Mouse (Mus musculus): ENCODE results near the gene Ablim1. TPM values are rescaled to one million over a fixed set of nuclear protein-coding genes. Genes with fewer than 3 reads are reported as not detected.

Ablim1 gene
- polyA plus RNA-seq, 1 experiment from 2014 or later = 63.2 TPM

- Histone ChIP-seq H3K4me2 (no peak overlapping the region), H3K4me3 (no peak overlapping the region), H3K36me3 (no peaks in the 10 kb centered on the region), H3K9ac (no peak overlapping the region), H3K27ac (replicated peaks) (0 out of 2 replicates have a peak overlapping the region, but pooled peaks have one; percentile 39), H3K9me3 (no peaks in the 10 kb centered on the region), H3K27me3 (no peaks in the 10 kb centered on the region), H3K4me1 (replicated peaks) (peaks cover 5% of the 10 kb centered on the region; the same call in 1 of the 2 replicates)
- ATAC-seq (ENCODE audit: low FRiP score, low read depth) = no peak
- WGBS = 43% methylated on average over 15 of the region's 15 CpGs
These were observed 297.5 kb downstream of the Ablim1 start for GRCm38 (mm10) chr19:57016995-57017784.

- Histone ChIP-seq H3K4me2 (no peak overlapping the region), H3K27me3 (no peaks in the 10 kb centered on the region), H3K9ac (no peak overlapping the region), H3K36me3 (no peaks in the 10 kb centered on the region), H3K9me3 (no peaks in the 10 kb centered on the region), H3K4me1 (replicated peaks) (peaks cover 5% of the 10 kb centered on the region; the same call in 1 of the 2 replicates), H3K27ac (replicated peaks) (no peak overlapping the region), H3K4me3 (no peak overlapping the region)
- whole genome bisulfite sequencing = 90% methylated on average over 3 of the region's 3 CpGs
- ATAC-seq (ENCODE audit: low FRiP score, low read depth) = no peak
These were observed 299.9 kb downstream of the Ablim1 start for GRCm38 (mm10) chr19:57014808-57015207.

GRCm38 (mm10) chr19:57013271-57013677 lies 301.4 kb downstream of the Ablim1 start:
- Histone ChIP-seq H3K4me1 (replicated peaks) (peaks cover 9% of the 10 kb centered on the region), H3K27ac (replicated peaks) (no peak overlapping the region), H3K9ac (no peak overlapping the region), H3K9me3 (no peaks in the 10 kb centered on the region), H3K36me3 (no peaks in the 10 kb centered on the region), H3K4me3 (no peak overlapping the region), H3K27me3 (peaks cover 4% of the 10 kb centered on the region; the same call in 1 of the 2 replicates), H3K4me2 (no peak overlapping the region)
- ATAC-seq (ENCODE audit: low FRiP score, low read depth) = no peak
- 44% methylated on average over 6 of the region's 6 CpGs for WGBS

- no peaks in the 10 kb centered on the region for H3K36me3 ChIP-seq
- H3K9ac ChIP-seq = no peak overlapping the region
- H3K4me2 ChIP-seq = no peak overlapping the region
- H3K4me1 ChIP-seq (replicated peaks) = peaks cover 18% of the 10 kb centered on the region
- H3K27ac ChIP-seq (replicated peaks) = no peak overlapping the region
- WGBS = 63% methylated on average over 3 of the region's 3 CpGs
- H3K9me3 ChIP-seq = no peaks in the 10 kb centered on the region
- peaks cover 15% of the 10 kb centered on the region for H3K27me3 ChIP-seq
- ATAC-seq (ENCODE audit: low FRiP score, low read depth) = no peak
- no peak overlapping the region for H3K4me3 ChIP-seq
These were observed 302.7 kb downstream of the Ablim1 start for GRCm38 (mm10) chr19:57012068-57012467.

GRCm38 (mm10) chr19:57010064-57010463 lies 304.7 kb downstream of the Ablim1 start:
- peaks cover 16% of the 10 kb centered on the region for H3K27me3 ChIP-seq
- H3K9ac ChIP-seq = no peak overlapping the region
- no peak overlapping the region for H3K4me2 ChIP-seq
- ATAC-seq (ENCODE audit: low FRiP score, low read depth) = no peak
- no peak overlapping the region for H3K27ac ChIP-seq (replicated peaks)
- H3K4me1 ChIP-seq (replicated peaks) = peaks cover 13% of the 10 kb centered on the region
- no peak overlapping the region for H3K4me3 ChIP-seq
- 34% methylated on average over 4 of the region's 4 CpGs for WGBS
- H3K36me3 ChIP-seq = no peaks in the 10 kb centered on the region
- no peaks in the 10 kb centered on the region for H3K9me3 ChIP-seq

GRCm38 (mm10) chr19:57009653-57010052 lies 305.1 kb downstream of the Ablim1 start:
- H3K4me2 ChIP-seq = no peak overlapping the region
- no peak overlapping the region for H3K4me3 ChIP-seq
- no peaks in the 10 kb centered on the region for H3K36me3 ChIP-seq
- peaks cover 16% of the 10 kb centered on the region for H3K27me3 ChIP-seq
- H3K9me3 ChIP-seq = no peaks in the 10 kb centered on the region
- no peak for ATAC-seq (ENCODE audit: low FRiP score, low read depth)
- peaks cover 13% of the 10 kb centered on the region for H3K4me1 ChIP-seq (replicated peaks)
- WGBS = 38% methylated on average over 4 of the region's 4 CpGs
- no peak overlapping the region for H3K9ac ChIP-seq
- no peak overlapping the region for H3K27ac ChIP-seq (replicated peaks)

GRCm38 (mm10) chr19:57007781-57008710 lies 306.7 kb downstream of the Ablim1 start, which contains the start of gene Afap1l2:
Gene Afap1l2 (minus strand): TSS chr19:57008228.
- Histone ChIP-seq H3K27me3 (peaks cover 16% of the 10 kb centered on the region), H3K4me2 (peak within 1 kb of the TSS; percentile 84), H3K9me3 (no peaks in the 10 kb centered on the region), H3K4me1 (replicated peaks) (peaks cover 22% of the 10 kb centered on the region), H3K27ac (replicated peaks) (peak within 1 kb of the TSS; percentile 9; the same call in 1 of the 2 replicates), H3K9ac (peak within 1 kb of the TSS; percentile 43), H3K36me3 (no peaks in the 10 kb centered on the region), H3K4me3 (peak within 1 kb of the TSS; percentile 45)
- 2% methylated on average over 68 of the region's 68 CpGs for WGBS
- ATAC-seq (ENCODE audit: low FRiP score, low read depth) = peak; percentile 39; the same call in 1 of the 2 replicates

- H3K27me3 ChIP-seq = peaks cover 16% of the 10 kb centered on the region
- WGBS = 53% methylated on average over 16 of the region's 16 CpGs
- H3K4me3 ChIP-seq = peak overlapping the region; percentile 45
- H3K27ac ChIP-seq (replicated peaks) = no peak overlapping the region
- no peaks in the 10 kb centered on the region for H3K36me3 ChIP-seq
- peak overlapping the region; percentile 43; the same call in 1 of the 2 replicates for H3K9ac ChIP-seq
- H3K4me1 ChIP-seq (replicated peaks) = peaks cover 28% of the 10 kb centered on the region
- H3K4me2 ChIP-seq = peak overlapping the region; percentile 84
- no peak for ATAC-seq (ENCODE audit: low FRiP score, low read depth)
- no peaks in the 10 kb centered on the region for H3K9me3 ChIP-seq
These were observed 307.4 kb downstream of the Ablim1 start for GRCm38 (mm10) chr19:57007291-57007690.

GRCm38 (mm10) chr19:57006841-57007240 lies 307.9 kb downstream of the Ablim1 start:
- Histone ChIP-seq H3K27me3 (peaks cover 16% of the 10 kb centered on the region), H3K9me3 (no peaks in the 10 kb centered on the region), H3K27ac (replicated peaks) (peak overlapping the region; percentile 9; the same call in 1 of the 2 replicates), H3K4me3 (peak overlapping the region; percentile 45), H3K4me2 (peak overlapping the region; percentile 84), H3K4me1 (replicated peaks) (peaks cover 32% of the 10 kb centered on the region), H3K36me3 (no peaks in the 10 kb centered on the region), H3K9ac (no peak overlapping the region)
- 53% methylated on average over 13 of the region's 13 CpGs for WGBS
- no peak for ATAC-seq (ENCODE audit: low FRiP score, low read depth)

GRCm38 (mm10) chr19:57005062-57005461 lies 309.7 kb downstream of the Ablim1 start:
- no peak overlapping the region for H3K4me2 ChIP-seq
- WGBS = 88% methylated on average over 4 of the region's 4 CpGs
- no peak for ATAC-seq (ENCODE audit: low FRiP score, low read depth)
- H3K9ac ChIP-seq = no peak overlapping the region
- no peaks in the 10 kb centered on the region for H3K36me3 ChIP-seq
- H3K27ac ChIP-seq (replicated peaks) = no peak overlapping the region
- H3K4me3 ChIP-seq = no peak overlapping the region
- peaks cover 41% of the 10 kb centered on the region for H3K4me1 ChIP-seq (replicated peaks)
- H3K27me3 ChIP-seq = peaks cover 16% of the 10 kb centered on the region
- H3K9me3 ChIP-seq = no peaks in the 10 kb centered on the region

- H3K4me2 ChIP-seq = peak overlapping the region; percentile 28
- peak overlapping the region; percentile 53 for H3K27ac ChIP-seq (replicated peaks)
- no peaks in the 10 kb centered on the region for H3K36me3 ChIP-seq
- H3K4me3 ChIP-seq = no peak overlapping the region
- 40% methylated on average over 7 of the region's 7 CpGs for whole genome bisulfite sequencing
- H3K9ac ChIP-seq = no peak overlapping the region
- H3K4me1 ChIP-seq (replicated peaks) = peaks cover 44% of the 10 kb centered on the region
- ATAC-seq (ENCODE audit: low FRiP score, low read depth) = peak; percentile 44
- H3K9me3 ChIP-seq = no peaks in the 10 kb centered on the region
- peaks cover 13% of the 10 kb centered on the region for H3K27me3 ChIP-seq
These were observed 311.3 kb downstream of the Ablim1 start for GRCm38 (mm10) chr19:57003460-57003810.

Data from hindbrain, embryonic 15.5 days (tissue).